In the genomic region with DNA sequence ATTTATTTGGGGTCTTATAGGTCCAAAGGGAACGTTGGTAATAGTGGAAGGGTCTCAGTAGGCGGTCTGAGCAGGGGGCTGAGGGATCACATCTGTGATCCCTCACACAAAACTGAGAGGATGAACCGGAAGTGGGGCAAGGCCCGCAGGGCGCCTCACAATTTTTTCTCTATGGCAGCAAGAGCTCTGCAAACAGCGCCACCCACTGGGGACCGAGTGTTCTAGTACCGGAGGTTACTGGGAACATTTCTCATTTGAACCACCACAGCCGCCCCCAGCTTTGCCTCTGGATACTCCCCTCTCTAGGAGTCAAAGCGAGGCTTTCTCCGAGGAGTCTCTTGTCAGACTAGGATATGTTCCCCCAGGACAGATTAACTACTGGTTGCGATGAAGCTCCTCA, we compare ENCODE assay signal across 10 mouse cellular contexts. TPM values are rescaled to one million over a fixed set of nuclear protein-coding genes. Genes with fewer than 3 reads are reported as not detected.
A peak's percentile ranks its signal among the peaks of the same experiment; 100 is the strongest.
DNase-seq lines count a peak whose midpoint lies in the region; ATAC-seq lines count a peak whose summit lies in the region.
"Had no signal": no experiment of that assay in that cellular context is flagged by ENCODE, and none has a peak within 500 bp of the region (broad histone marks: within the 10 kb centered on the region; RNA-seq: fewer than 3 reads in every experiment).

No protein-coding gene starts in this region.

- no peaks in the 10 kb centered on the region for H3K9me3 ChIP-seq in heart, embryonic 14.5 days (ENCODE audit: control insufficient read depth, low read length)
- no peaks in the 10 kb centered on the region for H3K9me3 ChIP-seq in midbrain, embryonic 11.5 days (ENCODE audit: control insufficient read depth, low read length)
- no peaks in the 10 kb centered on the region for H3K9me3 ChIP-seq in midbrain, embryonic 10.5 days (replicated peaks)

- no peak overlapping the region for H3K9ac ChIP-seq in heart, embryonic 14.5 days (ENCODE audit: low read length)
- no peak overlapping the region for H3K9ac ChIP-seq in midbrain, embryonic 11.5 days (ENCODE audit: low read length)
- H3K9ac ChIP-seq: forebrain, postnatal 0 days; hindbrain, embryonic 14.5 days had no signal

- DNase-seq in heart, adult 18-20 months = no peak
- DNase-seq in midbrain, embryonic 11.5 days (ENCODE audit: low spot score, missing footprints) = peak; percentile 85
- no peak for DNase-seq in midbrain, embryonic 10.5 days (ENCODE audit: low spot score)
- peak; percentile 22 for DNase-seq in thymus, postnatal 25 days
- DNase-seq in layer of hippocampus, postnatal 10 days (ENCODE audit: low spot score in 2 of 2) = no peak
- DNase-seq: cerebellum, adult 2 months; forebrain, postnatal 0 days had no signal

- no peak overlapping the region for H3K4me3 ChIP-seq in heart, embryonic 14.5 days (ENCODE audit: control insufficient read depth in 1 of 2, insufficient read depth in 1 of 2, low read depth in 1 of 2, low read length in 2 of 2)
- no peak overlapping the region for H3K4me3 ChIP-seq in midbrain, embryonic 11.5 days (ENCODE audit: low read depth, low read length)
- H3K4me3 ChIP-seq in midbrain, embryonic 10.5 days = no peak overlapping the region

- H3K36me3 ChIP-seq in heart, embryonic 14.5 days (ENCODE audit: control insufficient read depth, insufficient read depth, low read length) = no peaks in the 10 kb centered on the region
- no peaks in the 10 kb centered on the region for H3K36me3 ChIP-seq in midbrain, embryonic 11.5 days (ENCODE audit: control insufficient read depth, insufficient read depth, low read length)
- H3K36me3 ChIP-seq in midbrain, embryonic 10.5 days = no peaks in the 10 kb centered on the region

- no peak overlapping the region for H3K27ac ChIP-seq in heart, embryonic 14.5 days (replicated peaks in 1 of 2; ENCODE audit: control insufficient read depth in 1 of 2, insufficient read depth in 1 of 2, low read depth in 2 of 2, low read length in 2 of 2)
- H3K27ac ChIP-seq in midbrain, embryonic 11.5 days (ENCODE audit: low read depth, low read length) = no peak overlapping the region
- H3K27ac ChIP-seq in midbrain, embryonic 10.5 days (replicated peaks) = no peak overlapping the region
- H3K27ac ChIP-seq: hindbrain, embryonic 14.5 days had no signal

- 0 out of 2 replicates have a peak, but pooled peaks have one; percentile 39 for ATAC-seq in heart, embryonic 14.5 days (ENCODE audit: insufficient number of reproducible peaks, insufficient read depth, low FRiP score, low read depth)
- ATAC-seq in midbrain, embryonic 11.5 days (ENCODE audit: low FRiP score) = no peak
- 0 out of 2 replicates have a peak, but pooled peaks have one; percentile 33 for ATAC-seq in granulocyte monocyte progenitor cell, adult 5-6 weeks (replicated peaks; ENCODE audit: poor library complexity, severe bottlenecking)
- ATAC-seq: forebrain, postnatal 0 days had no signal

- WGBS in heart, embryonic 14.5 days = 79% methylated on average over 12 of the region's 12 CpGs
- 83% methylated on average over 12 of the region's 12 CpGs for WGBS in midbrain, embryonic 11.5 days
- WGBS in midbrain, embryonic 10.5 days = 80% methylated on average over 12 of the region's 12 CpGs

- H3K4me2 ChIP-seq in heart, embryonic 14.5 days (ENCODE audit: low read length) = no peak overlapping the region
- H3K4me2 ChIP-seq in midbrain, embryonic 11.5 days = no peak overlapping the region
- H3K4me2 ChIP-seq: hindbrain, embryonic 14.5 days had no signal

- H3K4me1 ChIP-seq in heart, embryonic 14.5 days (ENCODE audit: control insufficient read depth in 2 of 2, insufficient read depth in 2 of 2, low read length in 2 of 2) = peaks cover 7 to 9% of the 10 kb centered on the region in 2 experiments; a peak in 2 of 4 replicates
- no peaks in the 10 kb centered on the region for H3K4me1 ChIP-seq in midbrain, embryonic 11.5 days (ENCODE audit: control insufficient read depth, insufficient read depth, low read length)
- H3K4me1 ChIP-seq in midbrain, embryonic 10.5 days = no peaks in the 10 kb centered on the region

- H3K27me3 ChIP-seq in heart, embryonic 14.5 days (ENCODE audit: control insufficient read depth, insufficient read depth, low read length) = no peaks in the 10 kb centered on the region
- no peaks in the 10 kb centered on the region for H3K27me3 ChIP-seq in midbrain, embryonic 11.5 days (ENCODE audit: control insufficient read depth, insufficient read depth, low read length)
- peaks cover 38% of the 10 kb centered on the region for H3K27me3 ChIP-seq in midbrain, embryonic 10.5 days (ENCODE audit: low read depth, poor library complexity, severe bottlenecking)

RNA-seq across cellular contexts. Expression of gene Aktip, which starts 3.1 kb away (rescaled TPM):
- polyA plus RNA-seq in heart, embryonic 14.5 days (2014; fragmentation: Nextera tagmentation; extraction: Ambion mirVana) = 47.0 and 53.9 TPM in 2 replicates
- total RNA-seq in heart, adult 18-20 months (2021) = 10 to 100 TPM; 63.0 to 67.4 TPM
- 94.6 and 96.4 TPM in 2 replicates for polyA plus RNA-seq in midbrain, embryonic 11.5 days (2014; fragmentation: Nextera tagmentation; extraction: Ambion mirVana)
- polyA plus RNA-seq in midbrain, embryonic 10.5 days (2016; fragmentation: Nextera tagmentation; extraction: Ambion mirVana) = 79.2 and 92.9 TPM in 2 replicates
- 7.7 and 10.4 TPM in 2 replicates for total RNA-seq in granulocyte monocyte progenitor cell, adult 5-6 weeks (2014; fragmentation: Nextera tagmentation)
- 10.3 and 10.7 TPM in 2 replicates for total RNA-seq in granulocyte monocyte progenitor cell, adult 5-6 weeks (2017)
- total RNA-seq in layer of hippocampus, postnatal 10 days (2021) = 10 to 100 TPM; 62.6 to 73.8 TPM

Comparison
In these comparisons a context has a peak if more than half of its experiments do, and no peak if none do; other contexts are left out.
1. DNase-seq: peak in midbrain, embryonic 11.5 days (single experiment) and thymus, postnatal 25 days (single experiment); none in heart, adult 18-20 months (0 of 2), midbrain, embryonic 10.5 days (single experiment) and layer of hippocampus, postnatal 10 days (0 of 2).
2. RNA of gene Aktip, which starts 3.1 kb away (total RNA-seq): 62.6 to 73.8 TPM in layer of hippocampus, postnatal 10 days and 63.0 to 67.4 TPM in heart, adult 18-20 months; 7.7 to 10.7 TPM in granulocyte monocyte progenitor cell, adult 5-6 weeks; every median in the first group is over 4 times any median in the second.